Mouse (Mus musculus): ENCODE measurements around the gene Tfcp2. TPM values are rescaled to one million over a fixed set of nuclear protein-coding genes. Genes with fewer than 3 reads are reported as not detected.
A peak's percentile ranks its signal among the peaks of the same experiment; 100 is the strongest.

The Tfcp2 gene
- total and polyA plus RNA-seq, 2 experiments from 2014 or later: 11.0 to 11.2 TPM

- H3K4me3 ChIP-seq (ENCODE audit: low read depth, low read length): no peak overlapping the region
- H3K9ac ChIP-seq (replicated peaks; ENCODE audit: low read depth, low read length): no peak overlapping the region
- peaks cover 94% of the 10 kb centered on the region for H3K36me3 ChIP-seq (replicated peaks; ENCODE audit: control insufficient read depth, insufficient read depth, low read length)
- H3K9me3 ChIP-seq (replicated peaks; ENCODE audit: control insufficient read depth, low read length): no peaks in the 10 kb centered on the region
- no peak overlapping the region for H3K27ac ChIP-seq (ENCODE audit: low read depth)
- H3K27me3 ChIP-seq (ENCODE audit: control insufficient read depth, insufficient read depth, low read length): no peaks in the 10 kb centered on the region
- H3K4me2 ChIP-seq (ENCODE audit: low read depth, low read length): no peak overlapping the region
- ATAC-seq (ENCODE audit: insufficient read depth, low read depth) (no peak), DNase-seq (ENCODE audit: low spot score) (no peak)
- H3K4me1 ChIP-seq (ENCODE audit: control insufficient read depth, insufficient read depth): no peaks in the 10 kb centered on the region
- TF ChIP-seq EP300 (IDR thresholded peaks at IDR 0.05; ENCODE audit: low read depth) (no peak), CTCF (IDR thresholded peaks at IDR 0.05; ENCODE audit: low read depth) (no peak)
- WGBS: 83% methylated on average over 4 of the region's 4 CpGs
Measured at GRCm38 (mm10) chr15:100478925-100479324, 72.9 kb downstream of the Tfcp2 start.

- ATAC-seq (ENCODE audit: insufficient read depth, low read depth) (no peak), DNase-seq (ENCODE audit: low spot score) (no peak)
- TF ChIP-seq EP300 (IDR thresholded peaks at IDR 0.05; ENCODE audit: low read depth): no peak
- TF ChIP-seq CTCF (IDR thresholded peaks at IDR 0.05; ENCODE audit: low read depth): no peak
- Histone ChIP-seq H3K9ac (replicated peaks; ENCODE audit: low read depth, low read length) (no peak overlapping the region), H3K4me2 (ENCODE audit: low read depth, low read length) (no peak overlapping the region), H3K4me3 (ENCODE audit: low read depth, low read length) (no peak overlapping the region), H3K27me3 (ENCODE audit: control insufficient read depth, insufficient read depth, low read length) (no peaks in the 10 kb centered on the region), H3K4me1 (ENCODE audit: control insufficient read depth, insufficient read depth) (no peaks in the 10 kb centered on the region), H3K9me3 (replicated peaks; ENCODE audit: control insufficient read depth, low read length) (no peaks in the 10 kb centered on the region), H3K36me3 (replicated peaks; ENCODE audit: control insufficient read depth, insufficient read depth, low read length) (peaks cover 94% of the 10 kb centered on the region), H3K27ac (ENCODE audit: low read depth) (no peak overlapping the region)
- 83% methylated on average over 10 of the region's 10 CpGs for WGBS
Measured at GRCm38 (mm10) chr15:100478351-100478750, 73.5 kb downstream of the Tfcp2 start.

- Histone ChIP-seq H3K27ac (ENCODE audit: low read depth) (no peak overlapping the region), H3K4me1 (ENCODE audit: control insufficient read depth, insufficient read depth) (peaks cover 10% of the 10 kb centered on the region), H3K4me2 (ENCODE audit: low read depth, low read length) (no peak overlapping the region), H3K27me3 (ENCODE audit: control insufficient read depth, insufficient read depth, low read length) (no peaks in the 10 kb centered on the region), H3K9me3 (replicated peaks; ENCODE audit: control insufficient read depth, low read length) (no peaks in the 10 kb centered on the region), H3K36me3 (replicated peaks; ENCODE audit: control insufficient read depth, insufficient read depth, low read length) (peaks cover 78% of the 10 kb centered on the region), H3K4me3 (ENCODE audit: low read depth, low read length) (no peak overlapping the region), H3K9ac (replicated peaks; ENCODE audit: low read depth, low read length) (no peak overlapping the region)
- TF ChIP-seq CTCF (IDR thresholded peaks at IDR 0.05; ENCODE audit: low read depth) (no peak), EP300 (IDR thresholded peaks at IDR 0.05; ENCODE audit: low read depth) (no peak)
- ATAC-seq (ENCODE audit: insufficient read depth, low read depth) (no peak), DNase-seq (ENCODE audit: low spot score) (no peak)
- WGBS: 77% methylated on average over 7 of the region's 7 CpGs
Measured at GRCm38 (mm10) chr15:100473926-100474503, 77.8 kb downstream of the Tfcp2 start.

DNA sequence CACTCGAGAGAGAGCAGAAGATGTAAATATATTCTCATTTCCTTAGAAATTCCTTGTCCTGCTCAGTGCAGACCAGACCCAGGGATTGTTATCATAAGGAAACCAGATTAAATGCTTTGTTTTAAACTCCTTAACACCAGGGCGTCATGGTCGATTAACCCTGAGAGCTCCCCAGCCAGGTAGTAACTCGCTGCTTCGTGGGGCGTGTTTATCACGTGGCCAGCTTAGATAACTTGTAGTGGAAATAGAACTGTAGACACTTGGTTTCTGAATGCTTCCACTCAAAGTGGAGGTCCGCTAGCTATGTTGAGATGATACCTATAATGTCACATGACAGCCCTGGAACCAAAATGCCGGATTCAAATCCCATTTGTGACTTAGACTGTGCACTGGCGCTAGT is 81.8 kb downstream of the Tfcp2 start:
- peak overlapping the region; percentile 84; the same call in 1 of the 2 replicates for H3K4me3 ChIP-seq (ENCODE audit: low read depth, low read length)
- H3K27me3 ChIP-seq (ENCODE audit: control insufficient read depth, insufficient read depth, low read length): no peaks in the 10 kb centered on the region
- DNase-seq (ENCODE audit: low spot score) (no peak), ATAC-seq (ENCODE audit: insufficient read depth, low read depth) (no peak)
- H3K27ac ChIP-seq (ENCODE audit: low read depth): no peak overlapping the region
- 42% methylated on average over 10 of the region's 10 CpGs for WGBS
- H3K9me3 ChIP-seq (replicated peaks; ENCODE audit: control insufficient read depth, low read length): no peaks in the 10 kb centered on the region
- H3K36me3 ChIP-seq (replicated peaks; ENCODE audit: control insufficient read depth, insufficient read depth, low read length): peaks cover 38% of the 10 kb centered on the region
- no peak for TF ChIP-seq CTCF (IDR thresholded peaks at IDR 0.05; ENCODE audit: low read depth)
- TF ChIP-seq EP300 (IDR thresholded peaks at IDR 0.05; ENCODE audit: low read depth): no peak
- no peak overlapping the region for H3K9ac ChIP-seq (replicated peaks; ENCODE audit: low read depth, low read length)
- H3K4me1 ChIP-seq (ENCODE audit: control insufficient read depth, insufficient read depth): peaks cover 14% of the 10 kb centered on the region
- peak overlapping the region; percentile 91 for H3K4me2 ChIP-seq (ENCODE audit: low read depth, low read length)

- H3K9ac ChIP-seq (replicated peaks; ENCODE audit: low read depth, low read length): peak overlapping the region; percentile 71
- ATAC-seq (ENCODE audit: insufficient read depth, low read depth): peak; percentile 3; the same call in 1 of the 2 replicates
- TF ChIP-seq EP300 (IDR thresholded peaks at IDR 0.05; ENCODE audit: low read depth): no peak
- no peak for TF ChIP-seq CTCF (IDR thresholded peaks at IDR 0.05; ENCODE audit: low read depth)
Measured at GRCm38 (mm10) chr15:100469189-100469545, 82.6 kb downstream of the Tfcp2 start.

More at GRCm38 (mm10) chr15:100469189-100469545, 82.6 kb downstream of the Tfcp2 start:
- Histone ChIP-seq H3K4me2 (ENCODE audit: low read depth, low read length) (peak overlapping the region; percentile 91), H3K36me3 (replicated peaks; ENCODE audit: control insufficient read depth, insufficient read depth, low read length) (peaks cover 33% of the 10 kb centered on the region), H3K4me1 (ENCODE audit: control insufficient read depth, insufficient read depth) (peaks cover 14% of the 10 kb centered on the region), H3K4me3 (ENCODE audit: low read depth, low read length) (peak overlapping the region; percentile 84), H3K9me3 (replicated peaks; ENCODE audit: control insufficient read depth, low read length) (no peaks in the 10 kb centered on the region), H3K27me3 (ENCODE audit: control insufficient read depth, insufficient read depth, low read length) (no peaks in the 10 kb centered on the region), H3K27ac (ENCODE audit: low read depth) (peak overlapping the region; percentile 81)
- DNase-seq (ENCODE audit: low spot score): no peak
- under 1% methylated on average over 14 of the region's 19 CpGs for WGBS

Measured in heart, postnatal 0 days (tissue).